Mouse (Mus musculus): ENCODE results near the gene Foxj3.

DNA sequence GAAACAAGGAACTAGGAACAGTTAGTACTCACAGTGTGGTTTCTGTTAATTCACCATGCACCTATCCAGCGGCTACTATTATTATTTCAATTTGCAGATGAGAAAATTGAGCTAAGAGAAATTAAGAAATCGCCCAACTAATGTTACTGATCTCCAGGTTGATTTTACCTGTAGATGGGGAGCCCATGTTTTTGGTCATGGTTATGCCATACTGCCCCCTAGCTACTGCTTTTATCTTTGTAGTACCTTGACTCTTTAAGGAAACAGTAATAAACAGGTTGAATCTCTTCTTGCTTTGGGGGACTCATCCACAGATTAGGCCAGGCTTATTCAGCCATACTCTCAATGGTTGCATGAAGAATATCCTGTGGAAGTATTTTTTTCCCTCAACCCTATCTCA is 5.0 kb upstream of the Foxj3 start:
- TF ChIP-seq CTCF (IDR thresholded peaks at IDR 0.05; ENCODE audit: low read depth), result peak; percentile 58
- no peak for TF ChIP-seq EP300 (optimal IDR thresholded peaks at IDR 0.05)

All from stomach, postnatal 0 days (tissue).